Mouse (Mus musculus) ovary, postnatal 14 days (tissue): Measurements from ENCODE around the gene Naa50.
A peak's percentile ranks its signal among the peaks of the same experiment; 100 is the strongest.

Source experiments
- DNase-seq: peaks from one replicate; pipeline ENCODE4 v3.0.0; 2022; ENCODE audit warnings: low spot score

Naa50 gene

DNA sequence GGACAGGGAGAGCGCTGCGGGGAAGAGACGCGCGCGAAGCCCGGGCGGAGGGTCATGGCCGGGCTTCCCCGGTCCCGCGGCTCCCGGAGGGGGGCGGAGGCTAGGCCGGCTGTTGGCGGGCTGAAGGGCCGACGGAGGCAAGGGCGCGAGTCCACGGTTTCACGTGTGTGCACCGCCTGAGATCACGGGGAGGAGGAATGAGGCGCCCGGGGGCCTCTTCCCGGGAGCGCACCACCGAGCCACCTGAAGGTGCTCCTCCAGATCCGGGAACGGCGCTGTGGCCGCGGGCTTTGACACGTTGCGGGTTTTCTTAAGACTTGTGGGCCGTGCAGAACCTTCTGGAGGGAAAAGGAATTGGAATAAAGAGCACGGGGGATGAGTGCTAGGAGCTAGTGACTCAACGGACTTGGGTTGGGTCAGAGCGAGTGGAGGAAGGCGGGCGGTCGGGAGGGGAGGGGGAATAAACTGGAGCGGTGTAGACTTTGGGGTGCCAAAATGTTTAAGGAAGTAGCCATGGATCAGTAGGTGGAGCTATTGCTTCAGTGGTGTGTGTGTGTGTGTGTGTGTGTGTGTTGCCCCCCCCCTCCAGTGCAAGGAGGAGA, 657 bp downstream of the Naa50 start:
- DNase-seq, result peak; percentile 56

DNA sequence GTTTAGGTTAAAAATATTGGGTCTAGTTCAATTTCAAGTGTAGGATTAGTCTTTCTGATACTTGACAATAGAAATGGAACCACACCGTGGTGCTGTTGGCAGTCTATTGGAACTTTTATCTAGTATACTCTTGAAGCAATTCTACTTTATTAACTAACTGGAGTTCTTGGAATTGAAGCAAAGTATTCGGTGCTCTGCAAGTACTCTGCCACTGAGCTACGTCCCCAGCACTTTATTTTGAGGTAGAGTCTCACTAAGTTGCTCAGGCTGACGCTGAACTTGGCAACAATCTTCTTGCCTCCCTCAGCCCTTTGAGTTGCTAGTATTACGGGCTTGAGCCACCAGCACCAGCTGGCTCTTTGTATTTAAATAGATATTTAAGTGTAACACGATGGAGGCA, 1.9 kb downstream of the Naa50 start:
- no peak for DNase-seq

DNA sequence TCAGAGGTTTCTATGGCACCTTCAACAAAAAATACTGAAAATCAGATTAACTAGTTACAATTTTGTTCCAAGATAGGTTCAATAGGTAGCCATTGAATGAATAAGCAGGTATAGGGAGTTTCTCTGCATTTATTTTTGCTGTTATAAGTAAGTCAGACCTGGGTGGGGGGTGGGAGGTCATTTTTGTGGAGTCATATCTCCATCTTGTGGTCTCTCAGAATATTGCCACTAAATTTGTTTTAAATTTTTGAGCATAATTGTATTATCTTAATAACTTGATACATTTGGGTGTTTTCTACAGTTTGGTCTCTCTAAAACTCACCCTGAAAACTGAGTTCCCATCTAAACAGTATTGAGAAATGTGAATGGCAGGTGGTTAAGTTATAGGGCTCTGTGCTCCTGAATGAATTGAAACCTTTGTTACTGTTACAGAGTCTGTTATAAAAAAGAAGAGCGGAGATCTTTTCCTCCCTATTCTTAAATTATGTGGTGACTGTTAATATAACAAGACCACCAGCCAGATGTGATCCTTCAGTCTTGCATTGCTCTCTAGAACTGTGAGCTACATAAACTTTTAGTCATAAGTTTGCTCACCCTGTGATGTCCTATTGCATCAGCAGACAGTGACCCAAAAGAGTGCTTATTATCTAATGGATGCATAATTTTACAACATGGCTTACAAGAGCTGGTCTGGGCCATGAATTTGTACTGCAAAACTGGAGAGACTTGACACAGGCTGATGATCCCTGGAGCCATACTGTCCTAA, 9.6 kb downstream of the Naa50 start:
- DNase-seq, result no peak

DNA sequence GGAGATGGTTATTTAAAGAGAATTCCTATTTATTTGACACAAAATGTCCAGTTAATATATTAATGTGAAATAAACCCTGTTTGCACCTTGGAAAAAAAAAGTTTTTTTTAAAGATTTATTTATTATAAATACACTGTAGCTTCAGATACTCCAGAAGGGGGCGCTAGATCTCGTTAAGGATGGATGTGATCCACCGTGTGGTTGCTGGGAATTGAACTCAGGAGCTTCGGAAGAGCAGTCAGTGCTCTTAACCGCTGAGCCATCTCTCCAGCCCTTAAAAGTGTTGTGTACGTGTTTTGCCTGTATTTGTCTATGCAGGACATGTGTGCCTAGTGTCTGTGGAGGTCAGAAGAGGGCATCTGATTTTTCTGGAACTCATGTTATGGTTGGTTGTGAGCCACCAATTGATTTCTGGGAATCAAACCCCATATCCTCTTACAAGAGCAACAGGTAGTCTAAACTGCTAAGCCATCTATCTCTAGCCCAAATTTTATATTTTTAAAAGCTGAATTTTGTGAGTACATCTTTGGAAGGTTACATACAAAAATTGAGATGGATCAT, 14.9 kb downstream of the Naa50 start:
- no peak for DNase-seq

DNA sequence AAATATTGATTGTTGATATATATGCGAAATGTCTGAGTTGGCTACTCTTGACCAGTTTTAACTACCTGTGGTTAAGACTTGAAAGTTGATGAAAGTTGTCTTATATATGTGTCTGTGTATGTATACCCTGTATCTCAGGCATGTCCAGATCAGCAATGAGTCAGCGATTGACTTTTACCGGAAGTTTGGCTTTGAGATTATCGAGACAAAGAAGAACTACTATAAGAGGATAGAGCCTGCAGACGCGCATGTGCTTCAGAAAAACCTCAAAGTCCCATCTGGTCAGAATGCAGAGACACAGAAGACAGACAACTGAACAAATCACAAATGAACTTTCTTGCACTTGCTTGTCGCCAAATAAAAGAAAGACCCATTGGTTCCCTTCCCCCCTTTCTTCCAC, 19.7 kb downstream of the Naa50 start:
- DNase-seq, result no peak

DNA sequence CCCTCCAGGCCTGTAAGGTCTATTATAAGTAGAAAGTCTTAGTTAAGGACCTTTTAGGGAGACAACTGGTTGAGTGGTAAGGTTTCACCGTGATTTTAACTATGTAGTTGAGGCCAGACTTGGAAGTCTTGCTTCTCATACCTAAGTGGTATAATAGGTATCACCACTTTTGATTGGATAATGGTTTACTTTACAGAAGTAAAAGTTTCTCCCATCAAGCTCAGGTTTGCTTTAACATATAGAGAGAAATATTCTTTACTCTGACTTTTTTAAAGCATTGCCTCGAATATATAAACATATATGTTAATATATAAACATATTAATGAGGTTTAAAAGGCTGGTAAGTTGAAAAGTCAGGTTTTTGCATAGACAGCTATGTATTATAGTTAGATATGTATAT, 24.2 kb downstream of the Naa50 start:
- DNase-seq, result no peak

DNA sequence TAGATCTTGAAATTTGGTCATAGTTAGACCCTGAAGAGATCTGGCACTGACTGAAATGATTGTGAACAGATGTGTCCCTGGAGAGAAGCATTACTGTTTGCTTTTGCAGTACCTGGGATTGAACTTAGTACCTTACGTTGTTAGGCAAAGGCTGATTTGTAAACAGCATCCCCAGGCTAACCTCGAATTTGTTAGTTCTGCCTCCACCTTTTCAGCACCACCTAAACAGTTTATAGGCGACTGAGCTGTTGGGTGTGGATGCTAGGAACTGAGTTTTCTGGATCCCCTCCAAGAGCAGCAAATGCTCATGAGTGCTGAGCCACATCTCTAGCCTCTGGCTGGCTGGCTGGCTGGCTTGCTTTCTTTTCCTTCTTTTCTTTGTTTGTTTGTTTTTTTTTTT, 25.6 kb downstream of the Naa50 start:
- DNase-seq, result no peak

DNA sequence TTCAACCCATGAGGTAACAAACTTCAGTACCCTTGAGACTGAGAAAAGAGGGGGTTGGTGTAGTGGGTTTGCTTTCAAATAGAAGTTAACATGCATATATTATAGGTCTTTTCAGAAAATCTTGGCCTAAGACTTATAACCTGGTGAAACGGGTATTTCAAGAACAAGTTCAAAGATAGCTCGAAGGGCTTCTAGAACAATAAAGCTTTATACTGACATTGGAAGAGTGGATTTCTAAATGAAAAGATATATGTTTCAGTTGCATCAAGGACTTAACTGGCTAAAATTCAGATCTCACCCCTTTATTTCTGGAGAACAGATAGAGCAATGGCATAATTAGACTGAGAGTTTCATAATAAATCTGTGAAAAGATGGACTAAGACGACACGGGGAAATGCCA, 29.4 kb downstream of the Naa50 start:
- no peak for DNase-seq

DNA sequence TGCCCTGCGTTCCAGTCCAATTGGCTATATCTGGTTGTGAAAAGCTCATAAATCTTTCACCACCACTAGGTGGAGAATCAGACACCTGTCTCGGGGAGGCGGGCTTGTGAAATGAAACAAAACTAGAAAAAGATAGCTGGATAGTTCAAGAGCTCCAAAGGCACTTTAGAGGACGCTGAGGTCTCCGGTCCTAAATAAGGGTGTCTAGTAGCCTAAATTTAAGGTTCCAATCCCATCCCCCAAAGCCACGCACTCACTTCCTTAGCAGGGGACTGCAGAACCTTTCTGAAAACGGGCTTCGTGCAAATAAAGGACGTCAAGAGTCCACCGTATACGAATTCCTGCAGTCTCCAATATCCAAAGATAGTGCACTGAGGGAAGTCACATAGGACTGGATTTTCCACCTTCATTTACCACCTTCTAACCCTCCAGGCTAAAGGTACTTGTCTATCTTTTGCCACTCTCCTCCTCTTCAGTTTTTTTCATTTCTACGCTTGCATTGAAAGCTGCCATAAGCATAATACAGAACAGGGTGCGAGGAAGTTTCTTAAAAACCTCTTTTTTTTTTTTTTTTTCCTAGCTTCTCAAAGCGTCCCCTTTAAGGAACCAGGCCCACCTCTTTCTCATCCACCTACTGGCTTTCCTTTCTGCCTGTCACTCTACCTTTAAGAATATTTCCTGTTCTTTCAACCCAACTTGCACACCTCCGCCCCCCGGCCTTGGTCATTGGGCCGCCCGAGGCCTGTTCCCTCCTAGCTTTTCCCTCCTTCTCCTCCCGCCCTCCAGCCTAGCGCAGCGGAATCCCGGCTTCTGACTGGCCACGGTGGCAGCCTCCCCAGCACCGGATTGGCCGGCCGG, 32.9 kb downstream of the Naa50 start:
- peak; percentile 94 for DNase-seq

DNA sequence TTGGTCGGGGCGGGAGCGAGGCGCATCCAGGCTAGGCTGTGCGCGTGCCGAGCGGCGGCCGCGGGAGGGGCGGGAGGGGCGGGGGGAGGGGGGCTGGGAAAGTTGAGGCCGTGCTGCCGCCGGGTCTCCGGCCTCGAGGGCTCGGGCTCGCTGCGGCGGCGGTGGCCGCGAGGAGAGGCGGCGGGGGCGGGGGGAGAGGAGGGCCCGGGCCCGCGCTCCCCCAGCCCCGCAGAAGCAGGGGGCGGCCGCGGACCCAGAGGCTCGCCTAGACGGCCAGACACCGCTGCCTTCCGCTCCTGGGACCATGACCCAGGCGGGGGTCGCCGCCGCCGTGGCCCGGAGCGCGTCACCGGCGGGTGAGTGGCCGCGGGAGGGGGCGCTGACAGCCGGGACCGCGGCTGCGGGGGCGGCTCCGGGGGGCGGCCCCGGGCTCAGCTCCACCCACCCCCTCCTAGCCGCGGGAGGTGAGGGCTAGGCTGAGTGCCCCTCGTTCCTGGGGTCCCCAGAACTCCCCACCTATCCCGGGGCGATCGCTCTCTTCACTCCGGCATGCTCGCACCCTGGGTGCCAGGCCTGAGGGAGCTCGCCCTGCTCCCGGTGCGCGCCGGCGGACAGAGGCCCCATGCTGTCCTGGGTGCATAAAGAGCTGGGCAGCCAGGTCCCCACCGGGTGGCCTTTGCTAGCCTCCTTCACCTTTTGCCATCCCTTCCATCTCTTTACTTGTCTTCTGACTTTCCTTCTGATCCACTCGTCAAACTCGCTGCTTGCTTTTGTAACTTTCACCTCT, 33.7 kb downstream of the Naa50 start, which contains the start of gene Usf3:
Gene Usf3, plus strand, starts transcription at position 92 of the 787 bp plus-strand sequence.
- DNase-seq, result peak; percentile 42

DNA sequence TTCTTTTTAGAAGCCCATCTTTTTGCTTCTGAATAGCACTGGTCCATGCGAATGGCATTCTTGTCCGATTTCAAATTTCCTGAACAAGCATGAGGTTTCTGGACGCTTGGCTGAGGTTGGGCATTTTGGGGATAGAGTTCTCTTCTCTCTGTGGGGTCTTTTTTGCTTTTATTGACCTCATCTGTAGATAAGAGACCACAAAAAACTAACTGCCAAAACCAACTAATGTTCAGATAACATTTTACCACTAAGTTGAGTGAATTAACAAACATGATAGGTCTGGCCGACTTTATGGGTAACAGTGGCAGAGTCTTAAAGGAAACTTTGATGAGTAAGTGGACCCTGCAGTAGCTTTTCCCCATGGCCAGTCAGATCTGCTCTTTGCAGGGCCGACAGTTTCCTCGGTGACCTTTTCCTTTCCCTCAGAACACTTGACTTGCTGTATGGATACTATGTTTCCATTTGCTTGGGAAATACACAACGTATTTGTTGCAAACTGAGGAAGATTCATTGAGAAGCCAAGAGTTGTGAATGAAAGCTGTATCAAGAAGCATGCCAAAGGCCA, 34.4 kb downstream of the Naa50 start:
- DNase-seq, result no peak

DNA sequence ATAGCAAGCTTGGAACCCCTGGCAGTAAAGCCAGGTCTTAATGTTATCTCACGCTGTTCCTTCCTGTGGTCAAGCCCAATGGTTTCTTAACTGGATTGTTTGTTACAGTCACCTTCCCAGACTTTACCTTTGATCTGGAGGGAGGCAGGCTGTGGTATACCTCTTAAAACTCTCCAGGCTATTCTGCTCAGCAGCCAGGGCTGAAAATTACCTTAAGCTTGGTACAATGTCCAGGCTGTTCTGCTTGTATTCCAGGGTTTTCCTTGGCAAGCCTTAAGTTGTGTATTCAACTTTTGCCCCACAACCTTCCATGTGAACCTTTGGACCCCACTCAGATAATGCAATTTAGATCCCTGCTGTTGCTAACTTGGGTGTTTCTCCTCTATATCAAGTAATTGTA, 35.4 kb downstream of the Naa50 start:
- DNase-seq, result no peak

DNA sequence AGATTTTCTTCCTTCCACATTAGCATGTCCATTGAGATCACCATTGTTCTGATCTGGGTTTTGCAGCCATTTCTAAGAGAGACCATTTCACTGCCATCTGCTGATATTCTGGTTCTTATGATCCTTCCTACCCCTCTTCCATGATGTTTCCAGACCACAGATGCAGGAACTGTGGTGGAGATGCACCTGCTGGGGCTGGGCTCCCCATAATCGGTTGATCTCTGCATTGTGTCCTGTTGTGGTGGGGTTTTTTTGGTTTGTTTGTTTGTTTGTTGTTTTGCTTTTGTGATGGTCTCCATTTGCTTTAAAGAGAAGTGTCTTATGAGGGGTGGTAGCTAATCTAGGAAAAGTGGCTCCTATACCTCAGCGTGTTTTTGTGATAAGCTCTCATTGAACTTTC, 36.9 kb downstream of the Naa50 start:
- no peak for DNase-seq

DNA sequence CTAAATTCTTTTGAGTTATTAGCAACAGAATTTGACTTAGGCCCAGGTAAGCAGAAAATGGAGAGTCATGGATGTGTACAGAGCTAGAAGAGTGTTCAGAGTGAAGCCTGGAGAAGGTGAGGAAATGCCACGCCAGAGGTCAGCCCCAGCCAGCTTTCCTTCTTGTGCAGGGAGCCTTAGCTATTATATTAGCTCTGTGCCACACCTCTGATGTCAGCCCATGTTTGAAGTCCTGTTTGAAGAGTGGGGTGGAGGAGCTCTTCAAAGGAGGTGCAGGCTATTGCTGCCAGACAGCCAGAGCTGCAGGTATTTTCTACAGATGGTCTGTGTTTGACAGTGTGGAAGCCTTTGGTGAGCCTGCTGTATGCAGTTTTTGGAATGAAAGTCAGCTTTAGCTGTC, 38.9 kb downstream of the Naa50 start:
- no peak for DNase-seq

DNA sequence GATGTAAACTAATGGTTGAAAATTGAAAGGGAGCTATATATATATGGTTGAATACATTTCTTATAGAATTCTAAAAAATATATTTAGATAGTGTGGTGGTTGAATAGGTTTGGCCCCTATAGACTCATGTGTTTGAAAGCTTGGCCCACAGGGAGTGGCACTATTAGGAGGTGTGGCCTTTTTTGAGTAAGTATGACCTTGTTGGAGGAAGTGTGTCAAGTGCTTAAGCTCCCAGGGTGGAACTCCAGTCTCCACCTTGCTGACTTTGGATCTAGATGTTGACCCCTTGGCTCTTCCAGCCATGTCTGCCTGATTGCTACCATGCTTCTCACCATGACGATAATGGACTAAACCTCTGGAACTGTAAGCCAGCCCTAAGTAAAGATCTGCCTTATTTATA, 43.0 kb downstream of the Naa50 start:
- no peak for DNase-seq

DNA sequence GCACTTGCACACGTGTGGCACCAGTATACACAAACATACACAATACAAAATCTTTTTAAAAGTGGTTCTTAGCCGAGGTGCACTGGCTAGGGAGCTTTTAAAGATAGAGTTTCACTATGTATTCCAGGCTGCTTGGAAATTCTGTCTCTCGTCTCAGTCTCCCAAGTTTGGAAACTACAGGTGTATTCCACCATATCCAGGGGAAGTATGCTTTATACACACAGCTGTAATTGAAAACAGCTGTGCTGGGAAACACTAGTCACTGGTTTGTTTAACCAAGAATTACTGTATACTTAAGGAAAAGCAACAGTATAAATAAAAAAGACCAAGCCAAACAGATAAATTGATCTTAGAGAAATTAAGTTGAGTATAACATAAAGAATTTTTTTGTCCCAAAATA, 45.1 kb downstream of the Naa50 start:
- no peak for DNase-seq

DNA sequence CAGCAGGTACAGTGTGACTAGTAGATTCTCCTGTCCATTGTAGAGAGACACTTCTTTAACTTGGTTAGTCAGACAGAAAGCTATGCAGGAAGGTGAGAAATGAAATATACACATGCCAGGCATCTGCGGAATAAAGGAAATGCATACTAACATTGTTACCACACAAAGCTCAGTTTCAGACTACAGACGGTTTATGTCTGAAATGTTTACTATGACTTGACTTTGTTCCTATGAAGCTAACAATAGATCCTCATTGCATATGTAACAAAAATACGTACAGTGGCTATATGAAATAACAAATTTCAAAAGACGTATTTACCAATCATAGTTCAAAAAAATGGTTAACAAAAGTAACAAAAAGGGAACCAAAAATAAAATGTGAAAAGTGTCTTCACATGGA, 47.5 kb downstream of the Naa50 start:
- DNase-seq, result no peak

DNA sequence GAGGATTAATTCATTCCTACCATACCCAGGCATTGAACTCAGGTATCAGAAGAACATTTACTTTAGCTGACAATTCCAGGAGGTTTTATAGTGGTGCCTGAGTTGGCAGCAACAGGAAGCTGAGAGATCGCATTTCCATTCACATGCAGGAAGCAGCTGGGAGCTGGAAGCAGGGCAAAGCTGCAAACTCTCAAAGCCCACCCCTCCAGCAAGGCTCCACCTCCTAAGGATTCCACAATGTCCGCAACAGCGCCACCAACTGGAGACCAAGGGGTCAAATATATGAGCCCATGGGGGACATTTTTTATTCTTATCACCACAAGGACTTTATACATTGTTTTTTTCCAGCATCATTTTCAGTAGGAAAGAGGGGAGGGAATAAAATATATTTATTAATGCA, 49.1 kb downstream of the Naa50 start:
- DNase-seq, result no peak

DNA sequence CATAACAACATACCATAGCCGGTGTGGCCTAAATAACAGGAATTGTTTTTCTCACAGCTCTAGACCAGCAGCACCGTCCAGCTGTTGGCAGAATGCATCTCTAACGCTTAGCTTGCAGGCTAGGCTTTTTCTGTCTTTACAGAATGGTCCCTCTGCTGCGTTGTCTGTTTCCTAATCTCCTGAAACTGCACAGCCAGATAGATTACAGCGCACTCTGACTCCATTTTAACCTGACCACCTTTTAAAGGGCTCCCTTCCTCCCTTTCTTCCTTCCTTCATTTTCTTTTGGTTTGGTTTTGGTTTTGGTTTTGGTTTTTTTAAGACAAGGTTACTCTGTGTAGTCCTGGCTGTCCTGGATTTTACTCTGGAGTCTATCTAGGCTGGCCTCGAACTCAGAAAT, 50.4 kb downstream of the Naa50 start:
- no peak for DNase-seq

DNA sequence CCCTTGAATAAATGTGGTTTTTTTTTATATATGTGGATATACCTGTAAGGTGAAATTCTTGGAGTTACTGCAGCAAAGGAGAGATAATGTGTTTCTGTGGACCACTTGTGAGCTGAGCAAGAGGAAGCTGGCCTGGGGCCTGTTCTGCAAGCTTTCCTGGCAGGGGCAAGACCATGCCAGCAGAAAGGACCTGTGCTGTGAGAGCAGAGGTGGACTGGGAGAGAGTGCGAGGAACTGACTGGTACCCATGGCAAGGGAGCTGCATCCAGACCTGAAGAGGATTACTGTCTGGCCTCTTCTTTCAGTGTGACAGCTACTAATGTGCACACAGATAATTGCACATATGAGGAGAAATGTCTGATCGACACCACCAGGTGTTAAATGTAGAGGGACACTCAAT, 51.3 kb downstream of the Naa50 start:
- DNase-seq, result no peak

DNA sequence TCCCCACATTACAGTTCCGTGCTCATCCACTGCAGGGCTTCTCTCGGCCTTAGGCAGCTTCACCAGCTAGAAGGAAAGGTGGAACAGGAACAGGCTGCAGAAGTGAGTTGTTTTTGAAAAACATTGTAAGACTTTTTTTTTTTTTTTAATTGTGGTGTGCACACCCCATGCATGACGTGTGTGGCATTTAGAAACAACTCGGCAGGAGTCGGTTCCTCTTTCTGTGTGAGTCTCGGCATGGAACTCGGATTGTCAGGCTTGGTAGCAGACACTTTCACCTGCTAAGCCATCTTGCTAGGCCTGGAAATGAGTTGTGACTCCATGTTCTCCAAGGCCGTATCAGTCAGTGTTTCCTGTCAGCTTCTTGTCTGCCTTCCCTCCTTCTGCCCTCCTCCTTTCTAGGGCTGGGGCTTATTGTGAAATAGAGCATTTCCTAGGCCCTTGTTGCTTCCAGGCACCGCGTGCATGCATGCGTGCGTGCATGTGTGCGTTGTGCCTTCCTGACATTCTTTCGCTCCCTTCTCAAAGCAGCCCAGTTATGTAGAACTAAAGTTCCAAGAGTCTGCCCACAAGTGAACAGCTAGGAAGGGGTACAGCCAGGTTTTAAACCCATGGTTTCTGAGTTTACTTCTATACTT, 59.6 kb downstream of the Naa50 start:
- DNase-seq, result no peak
